Mouse (Mus musculus) myocyte (in vitro differentiated cells): ENCODE data around the gene Dnajc16. TPM values are rescaled to one million over a fixed set of nuclear protein-coding genes. Genes with fewer than 3 reads are reported as not detected.
A peak's percentile ranks its signal among the peaks of the same experiment; 100 is the strongest.

Experiments
- H3K27me3 ChIP-seq: one replicate; pipeline ENCODE4 v1.6.1; 2011; ENCODE audit not compliant: control insufficient read depth, insufficient read depth, insufficient read length
- H3K36me3 ChIP-seq: one replicate; pipeline ENCODE4 v1.6.1; 2011; ENCODE audit not compliant: control insufficient read depth, insufficient read depth
- H3K4me2 ChIP-seq: one replicate; pipeline ENCODE4 v1.6.1; 2011; ENCODE audit warnings: low read depth, control low read depth
- H3K4me3 ChIP-seq: one replicate; pipeline ENCODE4 v1.5.1; 2011; ENCODE audit warnings: mild to moderate bottlenecking, control low read depth, moderate library complexity
- H3K79me2 ChIP-seq: one replicate; pipeline ENCODE4 v1.6.1; 2011; ENCODE audit not compliant: control insufficient read depth, insufficient read depth
- H3ac ChIP-seq: one replicate; pipeline ENCODE4 v1.6.1; 2011; ENCODE audit not compliant: control insufficient read depth, insufficient read length
- CEBPB ChIP-seq: IDR thresholded peaks from 2 replicates; pipeline ENCODE4 v1.6.1; 2011; ENCODE audit warnings: mild to moderate bottlenecking, moderate library complexity; ENCODE audit not compliant: poor library complexity, insufficient read depth, severe bottlenecking
- E2F4 ChIP-seq: IDR thresholded peaks from one replicate; pipeline ENCODE4 v1.6.1; 2011; ENCODE audit warnings: mild to moderate bottlenecking, control low read depth, moderate library complexity; ENCODE audit not compliant: insufficient read depth
- MAX ChIP-seq: IDR thresholded peaks from one replicate; pipeline ENCODE4 v1.6.1; 2011; ENCODE audit warnings: low read depth, mild to moderate bottlenecking, control low read depth
- MYOD1 ChIP-seq, 3 experiments: IDR thresholded peaks; one replicate each; pipeline ENCODE4 v1.6.1; 2011; ENCODE audit warnings: control low read depth in 2 of 3, low read depth in 2 of 3, mild to moderate bottlenecking in 2 of 3, moderate library complexity in 1 of 3; ENCODE audit not compliant: insufficient read length in 2 of 3, control insufficient read depth in 1 of 3
- MYOG ChIP-seq, 3 experiments: IDR thresholded peaks; one replicate each; pipeline ENCODE4 v1.6.1; 2011; ENCODE audit warnings: control low read depth in 2 of 3, low read depth in 2 of 3, mild to moderate bottlenecking in 2 of 3; ENCODE audit not compliant: insufficient read length in 2 of 3, control insufficient read depth in 1 of 3, insufficient read depth in 1 of 3
- POLR2A ChIP-seq: IDR thresholded peaks from one replicate; pipeline ENCODE4 v1.6.1; 2011; ENCODE audit warnings: low read depth, mild to moderate bottlenecking, control low read depth, moderate library complexity; ENCODE audit not compliant: insufficient read length
- POLR2AphosphoS2 ChIP-seq: IDR thresholded peaks from one replicate; pipeline ENCODE4 v1.6.1; 2011; ENCODE audit warnings: low read depth, control low read depth; ENCODE audit not compliant: insufficient read length
- REST ChIP-seq: IDR thresholded peaks from one replicate; pipeline ENCODE4 v1.6.1; 2011; ENCODE audit warnings: mild to moderate bottlenecking, control low read depth, moderate library complexity; ENCODE audit not compliant: insufficient read depth, insufficient read length
- SRF ChIP-seq: IDR thresholded peaks from one replicate; pipeline ENCODE4 v1.6.1; 2011; ENCODE audit warnings: low read depth; ENCODE audit not compliant: control insufficient read depth, insufficient read length
- TCF12 ChIP-seq: IDR thresholded peaks from one replicate; pipeline ENCODE4 v1.6.1; 2011; ENCODE audit warnings: mild to moderate bottlenecking, control low read depth; ENCODE audit not compliant: poor library complexity, insufficient read depth, severe bottlenecking
- TCF3 ChIP-seq: IDR thresholded peaks from one replicate; pipeline ENCODE4 v1.6.1; 2011; ENCODE audit warnings: low read depth, control low read depth; ENCODE audit not compliant: insufficient read length
- USF1 ChIP-seq: IDR thresholded peaks from one replicate; pipeline ENCODE4 v1.6.1; 2011; ENCODE audit warnings: low read depth, mild to moderate bottlenecking, control low read depth, moderate library complexity
- polyA plus RNA-seq: library from polyadenylated mRNA; unstranded; fragments of >200 nt; fragmentation: generic; extraction: Trizol; gene quantifications from one replicate; pipeline ENCODE4 v1.2.1, GENCODE M21; 2012; ENCODE audit warnings: missing spikeins

Dnajc16 gene
- polyA plus RNA-seq, 1 experiment, result 9.5 TPM

- Histone ChIP-seq H3K4me3 (no peak overlapping the region), H3K4me2 (no peak overlapping the region), H3K36me3 (peaks cover 7% of the 10 kb centered on the region), H3K79me2 (no peaks in the 10 kb centered on the region), H3ac (no peak overlapping the region), H3K27me3 (no peaks in the 10 kb centered on the region)
- no peak for TF ChIP-seq REST
- TF ChIP-seq SRF, result no peak
- TF ChIP-seq USF1, result no peak
These were observed 15.2 kb upstream of the Dnajc16 start for GRCm38 (mm10) chr4:141805886-141806285.

GRCm38 (mm10) chr4:141804105-141804504 lies 13.4 kb upstream of the Dnajc16 start:
- TF ChIP-seq MAX, result no peak
- peaks cover 7% of the 10 kb centered on the region for H3K36me3 ChIP-seq

GRCm38 (mm10) chr4:141797545-141797944 lies 6.8 kb upstream of the Dnajc16 start:
- Histone ChIP-seq H3K4me3 (no peak overlapping the region), H3K36me3 (no peaks in the 10 kb centered on the region), H3ac (no peak overlapping the region), H3K4me2 (no peak overlapping the region), H3K79me2 (peaks cover 11% of the 10 kb centered on the region), H3K27me3 (no peaks in the 10 kb centered on the region)
- no peak for TF ChIP-seq POLR2A
- no peak for TF ChIP-seq MAX
- no peak for TF ChIP-seq USF1

More at GRCm38 (mm10) chr4:141804105-141804504, 13.4 kb upstream of the Dnajc16 start:
- Histone ChIP-seq H3K4me3 (no peak overlapping the region), H3K4me2 (no peak overlapping the region), H3K27me3 (no peaks in the 10 kb centered on the region), H3K79me2 (no peaks in the 10 kb centered on the region), H3ac (no peak overlapping the region)

GRCm38 (mm10) chr4:141796954-141797353 lies 6.2 kb upstream of the Dnajc16 start:
- Histone ChIP-seq H3K79me2 (peaks cover 11% of the 10 kb centered on the region), H3K4me3 (no peak overlapping the region), H3ac (no peak overlapping the region), H3K36me3 (no peaks in the 10 kb centered on the region), H3K27me3 (no peaks in the 10 kb centered on the region), H3K4me2 (no peak overlapping the region)
- no peak for TF ChIP-seq E2F4
- TF ChIP-seq SRF, result no peak
- no peak for TF ChIP-seq POLR2A
- no peak for TF ChIP-seq REST
- no peak for TF ChIP-seq MYOD1 (IDR thresholded peaks at IDR 0.05; ENCODE audit: control insufficient read depth in 1 of 3, insufficient read length in 2 of 3, low read depth in 2 of 3)
- TF ChIP-seq TCF3, result no peak
- no peak for TF ChIP-seq MYOG (IDR thresholded peaks at IDR 0.05; ENCODE audit: control insufficient read depth in 1 of 3, insufficient read depth in 1 of 3, insufficient read length in 2 of 3, low read depth in 2 of 3)
- no peak for TF ChIP-seq CEBPB
- no peak for TF ChIP-seq USF1
- TF ChIP-seq POLR2AphosphoS2, result no peak
- no peak for TF ChIP-seq TCF12
- no peak for TF ChIP-seq MAX

- TF ChIP-seq POLR2AphosphoS2 (no peak), POLR2A (no peak), MYOG (IDR thresholded peaks at IDR 0.05; ENCODE audit: control insufficient read depth in 1 of 3, insufficient read depth in 1 of 3, insufficient read length in 2 of 3, low read depth in 2 of 3) (no peak), E2F4 (no peak)
- H3K4me2 ChIP-seq, result no peak overlapping the region
- no peak overlapping the region for H3ac ChIP-seq
These were observed 5.6 kb upstream of the Dnajc16 start for GRCm38 (mm10) chr4:141796356-141796755.

GRCm38 (mm10) chr4:141794152-141794535 lies 3.4 kb upstream of the Dnajc16 start:
- H3K79me2 ChIP-seq, result peaks cover 14% of the 10 kb centered on the region
- TF ChIP-seq MYOD1 (IDR thresholded peaks at IDR 0.05; ENCODE audit: control insufficient read depth in 1 of 3, insufficient read length in 2 of 3, low read depth in 2 of 3) (no peak), MYOG (IDR thresholded peaks at IDR 0.05; ENCODE audit: control insufficient read depth in 1 of 3, insufficient read depth in 1 of 3, insufficient read length in 2 of 3, low read depth in 2 of 3) (no peak), CEBPB (no peak), USF1 (no peak), SRF (no peak), POLR2AphosphoS2 (no peak), REST (no peak), MAX (no peak)
- H3K4me3 ChIP-seq, result peak overlapping the region; percentile 46
- H3K27me3 ChIP-seq, result no peaks in the 10 kb centered on the region
- H3K4me2 ChIP-seq, result peak overlapping the region; percentile 68
- no peaks in the 10 kb centered on the region for H3K36me3 ChIP-seq
- peak overlapping the region; percentile 88 for H3ac ChIP-seq

More at GRCm38 (mm10) chr4:141796356-141796755, 5.6 kb upstream of the Dnajc16 start:
- peaks cover 11% of the 10 kb centered on the region for H3K79me2 ChIP-seq
- H3K36me3 ChIP-seq, result no peaks in the 10 kb centered on the region
- no peak overlapping the region for H3K4me3 ChIP-seq
- no peaks in the 10 kb centered on the region for H3K27me3 ChIP-seq
